Mouse (Mus musculus) G1E (cell line): ENCODE data around the gene Igfbp3.

Source experiments
- CTCF ChIP-seq: IDR thresholded peaks from 2 replicates; pipeline ENCODE4 v1.5.1; 2012; ENCODE audit warnings: low read depth, low read length, inconsistent platforms, mixed read lengths
- GATA1 ChIP-seq: IDR thresholded peaks from 2 replicates; pipeline ENCODE4 v1.6.1; 2012; ENCODE audit warnings: borderline replicate concordance, low read length, inconsistent platforms, mixed read lengths
- GATA2 ChIP-seq: IDR thresholded peaks from 2 replicates; pipeline ENCODE4 v1.6.1; 2012; ENCODE audit warnings: low read depth, low read length, inconsistent platforms, borderline replicate concordance
- POLR2AphosphoS5 ChIP-seq: IDR thresholded peaks from 2 replicates; pipeline ENCODE4 v1.6.1; 2012; ENCODE audit warnings: low read depth, low read length, inconsistent platforms; ENCODE audit not compliant: insufficient replicate concordance

DNA sequence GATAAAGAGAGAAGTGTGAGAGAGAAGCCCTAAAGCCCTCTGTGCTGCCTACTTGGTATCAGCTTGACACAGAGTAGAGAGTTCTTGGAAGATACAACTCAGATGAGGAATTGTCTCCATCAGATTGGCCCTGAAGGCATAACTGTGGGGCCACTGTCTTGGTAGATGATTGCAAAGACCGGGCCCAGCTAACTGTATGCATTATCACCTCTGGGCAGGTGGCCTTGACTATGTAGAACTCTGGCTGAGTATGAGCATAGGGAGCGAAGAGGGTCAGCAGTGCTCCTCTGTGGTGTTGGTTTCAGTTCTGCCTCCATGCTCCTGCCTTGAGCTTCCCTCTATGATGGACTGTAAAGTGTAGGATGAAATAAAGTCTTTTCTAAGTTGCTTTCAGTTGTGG, 36.7 kb upstream of the Igfbp3 start:
- no peak for TF ChIP-seq GATA1
- TF ChIP-seq CTCF = no peak
- TF ChIP-seq POLR2AphosphoS5 = no peak
- TF ChIP-seq GATA2 = no peak
